Mouse (Mus musculus) liver, embryonic 16.5 days (tissue): ENCODE results near the gene Fdxr. TPM values are rescaled to one million over a fixed set of nuclear protein-coding genes. Genes with fewer than 3 reads are reported as not detected.

Experiments used
- ATAC-seq: fragments of 200-750 bp; cut with Nextera tagmentation; 2 replicates; pipeline ENCODE4 v1.8.0; 2017; ENCODE audit warnings: low read depth, mild to moderate bottlenecking, moderate number of reproducible peaks, moderate library complexity
- H3K27ac ChIP-seq: fragments of 300-500 bp; sonication (generic); 2 replicates; pipeline ENCODE4 v1.5.1; 2014; ENCODE audit warnings: mild to moderate bottlenecking, low read length
- H3K27me3 ChIP-seq: fragments of 300-500 bp; sonication (generic); 2 replicates; pipeline ENCODE4 v1.6.1; 2014; ENCODE audit warnings: low read depth, low read length, mixed read lengths; ENCODE audit not compliant: control insufficient read depth, insufficient read depth
- H3K36me3 ChIP-seq: fragments of 300-500 bp; sonication (generic); 2 replicates; pipeline ENCODE4 v1.6.1; 2014; ENCODE audit warnings: mild to moderate bottlenecking; ENCODE audit not compliant: control insufficient read depth, insufficient read depth
- H3K4me1 ChIP-seq: fragments of 300-500 bp; sonication (generic); 2 replicates; pipeline ENCODE4 v1.6.1; 2014; ENCODE audit warnings: low read depth, low read length, mixed read lengths; ENCODE audit not compliant: control insufficient read depth
- H3K4me2 ChIP-seq: fragments of 300-500 bp; sonication (generic); 2 replicates; pipeline ENCODE4 v1.6.1; 2014; ENCODE audit warnings: low read depth, low read length, mixed read lengths
- H3K4me3 ChIP-seq: fragments of 300-500 bp; sonication (generic); 2 replicates; pipeline ENCODE4 v1.5.1; 2014; ENCODE audit warnings: low read depth, mild to moderate bottlenecking, low read length
- H3K9ac ChIP-seq: fragments of 300-500 bp; sonication (generic); 2 replicates; pipeline ENCODE4 v1.6.1; 2014; ENCODE audit warnings: low read depth, low read length
- H3K9me3 ChIP-seq: fragments of 300-500 bp; sonication (generic); replicated peaks from 2 replicates; pipeline ENCODE4 v1.6.1; 2016; ENCODE audit warnings: low read length; ENCODE audit not compliant: control insufficient read depth
- WGBS: fragments of 180-500 bp; shearing (Covaris S2); extraction: QIAGEN DNeasy Blood & Tissue Kit; methylation state at CpG from one replicate; pipeline ENCODE4 v1.1.7; 2014; ENCODE audit not compliant: insufficient replicate concordance; 5-methylcytosine and 5-hydroxymethylcytosine counted together
- polyA plus RNA-seq: library from polyadenylated mRNA; unstranded; fragments of >200 nt; fragmentation: Nextera tagmentation; extraction: Ambion mirVana; gene quantifications from 2 replicates; pipeline ENCODE4 v1.2.1, GENCODE M21; 2015

Gene Fdxr
- polyA plus RNA-seq, 1 experiment from 2014 or later = 21.7 TPM

GRCm38 (mm10) chr11:115267061-115267883 lies 9.6 kb downstream of the Fdxr start, which contains the start of gene Grin2c:
Grin2c (minus strand) TSS chr11:115267243.
- ATAC-seq = no peak
- H3K4me1 ChIP-seq = peaks cover 5% of the 10 kb centered on the region
- no peak within 1 kb of the TSS for H3K27ac ChIP-seq
- no peak within 1 kb of the TSS for H3K9ac ChIP-seq
- H3K9me3 ChIP-seq = no peaks in the 10 kb centered on the region
- peaks cover 53% of the 10 kb centered on the region for H3K27me3 ChIP-seq
- peak within 1 kb of the TSS; percentile 30 for H3K4me3 ChIP-seq
- WGBS = 10% methylated on average over 25 of the region's 50 CpGs
- H3K4me2 ChIP-seq = peak within 1 kb of the TSS; percentile 28; the same call in 1 of the 2 replicates
- no peaks in the 10 kb centered on the region for H3K36me3 ChIP-seq

DNA sequence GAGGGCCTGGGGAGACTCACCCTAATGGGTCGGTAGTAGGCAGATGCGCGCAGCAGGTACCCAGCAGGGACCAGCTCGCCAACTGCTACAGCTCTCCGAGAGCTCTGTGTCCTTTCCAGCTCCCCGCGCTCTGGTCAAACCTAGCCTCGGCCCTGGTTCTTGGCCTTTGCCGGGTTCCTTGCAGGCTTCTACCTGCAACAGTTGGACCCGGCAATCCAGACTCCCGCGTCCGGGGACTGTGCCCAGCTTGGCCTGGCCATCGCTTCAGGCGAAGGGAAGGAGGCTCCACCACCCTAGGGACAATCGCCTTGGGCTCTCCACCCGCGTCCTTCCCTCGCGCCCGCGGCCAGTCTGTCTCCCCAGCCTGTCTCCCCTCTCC lies 10.5 kb downstream of the Fdxr start:
- ATAC-seq = no peak
- no peak overlapping the region; the same call in 1 of the 2 replicates for H3K4me3 ChIP-seq
- H3K4me1 ChIP-seq = peaks cover 5% of the 10 kb centered on the region
- no peak overlapping the region for H3K4me2 ChIP-seq
- no peaks in the 10 kb centered on the region for H3K9me3 ChIP-seq
- peaks cover 53% of the 10 kb centered on the region for H3K27me3 ChIP-seq
- no peaks in the 10 kb centered on the region for H3K36me3 ChIP-seq
- H3K9ac ChIP-seq = no peak overlapping the region
- no peak overlapping the region for H3K27ac ChIP-seq
- 5% methylated on average over 22 of the region's 22 CpGs for WGBS

- H3K4me3 ChIP-seq = no peak overlapping the region
- H3K4me1 ChIP-seq = peaks cover 5% of the 10 kb centered on the region
- no peaks in the 10 kb centered on the region for H3K36me3 ChIP-seq
- no peak for ATAC-seq
- no peaks in the 10 kb centered on the region for H3K9me3 ChIP-seq
- no peak overlapping the region for H3K4me2 ChIP-seq
- H3K9ac ChIP-seq = no peak overlapping the region
- 3% methylated on average over 20 of the region's 20 CpGs for WGBS
- H3K27ac ChIP-seq = no peak overlapping the region
- peaks cover 54% of the 10 kb centered on the region for H3K27me3 ChIP-seq
Observed at GRCm38 (mm10) chr11:115265771-115266399, 11.0 kb downstream of the Fdxr start.

- H3K9ac ChIP-seq = no peak overlapping the region
- peaks cover 56% of the 10 kb centered on the region for H3K27me3 ChIP-seq
- 9% methylated on average over 39 of the region's 39 CpGs for WGBS
- H3K9me3 ChIP-seq = no peaks in the 10 kb centered on the region
- H3K27ac ChIP-seq = no peak overlapping the region
- H3K4me3 ChIP-seq = no peak overlapping the region
- peaks cover 5% of the 10 kb centered on the region for H3K4me1 ChIP-seq
- H3K36me3 ChIP-seq = no peaks in the 10 kb centered on the region
- H3K4me2 ChIP-seq = no peak overlapping the region
- ATAC-seq = no peak
Observed at GRCm38 (mm10) chr11:115264862-115265668, 11.8 kb downstream of the Fdxr start.

- Histone ChIP-seq H3K9me3 (no peaks in the 10 kb centered on the region), H3K4me1 (peaks cover 5% of the 10 kb centered on the region), H3K4me2 (no peak overlapping the region), H3K9ac (no peak overlapping the region), H3K27me3 (peaks cover 56% of the 10 kb centered on the region), H3K36me3 (no peaks in the 10 kb centered on the region), H3K4me3 (no peak overlapping the region), H3K27ac (no peak overlapping the region)
- WGBS = 34% methylated on average over 7 of the region's 7 CpGs
- ATAC-seq = no peak
Observed at GRCm38 (mm10) chr11:115264136-115264861, 12.6 kb downstream of the Fdxr start.

DNA sequence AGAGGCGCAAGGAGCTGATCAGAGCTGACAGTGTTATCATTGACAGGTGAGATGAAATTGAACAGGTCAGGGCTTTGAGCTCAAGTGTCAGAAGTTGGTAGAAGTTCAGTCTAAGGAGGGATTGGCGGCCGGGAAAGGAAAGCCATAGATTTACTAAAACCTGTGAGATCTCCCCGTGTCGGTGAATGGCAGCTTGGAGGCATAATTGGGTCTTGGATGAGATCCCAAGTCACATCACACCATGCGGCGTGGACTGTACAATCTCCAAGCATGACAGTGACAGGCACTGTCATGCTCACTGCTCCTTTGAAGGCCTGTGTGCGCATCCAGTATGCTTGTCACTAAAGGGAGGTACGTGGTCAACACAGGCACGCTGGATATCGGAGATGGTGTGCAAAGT lies 13.9 kb downstream of the Fdxr start:
- Histone ChIP-seq H3K9me3 (no peaks in the 10 kb centered on the region), H3K27ac (no peak overlapping the region), H3K4me2 (no peak overlapping the region), H3K4me3 (no peak overlapping the region), H3K9ac (no peak overlapping the region), H3K36me3 (no peaks in the 10 kb centered on the region), H3K4me1 (peaks cover 5% of the 10 kb centered on the region), H3K27me3 (peaks cover 59% of the 10 kb centered on the region)
- whole genome bisulfite sequencing = 76% methylated on average over 11 of the region's 11 CpGs
- ATAC-seq = no peak

- H3K9ac ChIP-seq = no peak overlapping the region
- H3K4me2 ChIP-seq = no peak overlapping the region
- peaks cover 32% of the 10 kb centered on the region for H3K27me3 ChIP-seq
- no peaks in the 10 kb centered on the region for H3K36me3 ChIP-seq
- 58% methylated on average over 4 of the region's 4 CpGs for WGBS
- no peaks in the 10 kb centered on the region for H3K4me1 ChIP-seq
- H3K9me3 ChIP-seq = no peaks in the 10 kb centered on the region
- no peak for ATAC-seq
- H3K4me3 ChIP-seq = no peak overlapping the region
- no peak overlapping the region for H3K27ac ChIP-seq
Observed at GRCm38 (mm10) chr11:115259134-115259533, 17.7 kb downstream of the Fdxr start.

GRCm38 (mm10) chr11:115257775-115258510 lies 18.9 kb downstream of the Fdxr start:
- ATAC-seq = 0 out of 2 replicates have a peak, but pooled peaks have one; percentile 30
- Histone ChIP-seq H3K4me1 (no peaks in the 10 kb centered on the region), H3K9ac (no peak overlapping the region), H3K27me3 (peaks cover 25% of the 10 kb centered on the region), H3K4me2 (no peak overlapping the region), H3K9me3 (no peaks in the 10 kb centered on the region), H3K36me3 (no peaks in the 10 kb centered on the region), H3K27ac (no peak overlapping the region), H3K4me3 (no peak overlapping the region)
- WGBS = 15% methylated on average over 59 of the region's 59 CpGs
